Mouse (Mus musculus): ENCODE data around the gene H2-T22. TPM values are rescaled to one million over a fixed set of nuclear protein-coding genes. Genes with fewer than 3 reads are reported as not detected.
A peak's percentile ranks its signal among the peaks of the same experiment; 100 is the strongest.

H2-T22 gene
- polyA plus RNA-seq, 1 experiment from 2014 or later, result 9.2 TPM

DNA sequence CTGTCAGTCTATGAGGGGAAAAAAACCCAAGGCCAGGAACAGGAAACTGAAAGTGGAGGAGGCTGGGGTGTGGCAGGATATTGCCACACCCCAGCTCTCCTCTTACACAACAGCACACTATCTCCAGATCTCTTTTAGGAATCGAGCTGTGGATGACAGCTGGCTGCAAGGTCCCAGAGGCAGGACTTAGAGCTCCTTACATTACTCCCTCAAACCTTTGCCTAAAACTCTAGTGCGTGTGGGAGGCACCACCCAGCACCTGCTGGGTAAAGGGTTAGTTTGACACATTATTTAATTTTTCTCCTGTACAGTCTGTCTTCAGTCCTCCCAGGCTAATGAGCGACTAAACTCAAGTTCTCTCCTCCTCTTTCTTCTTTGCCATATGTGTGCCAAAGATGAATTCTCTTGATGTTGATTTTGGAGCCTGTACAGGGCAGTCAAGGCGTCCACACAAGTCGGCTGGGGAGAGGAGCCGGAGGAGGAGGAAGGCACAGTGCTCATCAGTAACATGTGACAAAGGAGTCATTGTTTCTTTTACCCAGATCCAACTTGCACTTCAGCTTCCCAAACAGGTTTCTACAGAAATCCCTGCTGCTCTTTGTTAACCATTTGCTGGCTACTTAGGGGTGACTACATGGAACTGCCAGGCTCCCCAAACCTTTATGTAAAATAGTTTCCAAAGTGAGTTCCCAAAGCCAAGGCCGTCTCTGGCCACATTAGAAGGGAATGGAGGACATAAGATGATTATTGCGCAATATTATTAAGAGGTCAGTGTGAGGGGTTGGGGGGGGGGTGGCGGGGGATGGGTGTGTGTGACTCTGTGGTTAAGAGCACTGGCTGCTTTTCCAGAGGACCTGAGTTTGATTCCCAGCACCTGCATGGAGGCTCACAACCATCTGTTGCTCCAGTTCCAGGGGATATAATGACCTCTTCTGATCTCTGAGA is 18.6 kb downstream of the H2-T22 start:
- Histone ChIP-seq H3K9me3 (ENCODE audit: control insufficient read depth, low read length) (no peaks in the 10 kb centered on the region), H3K4me1 (ENCODE audit: control insufficient read depth, insufficient read depth, low read length) (0 out of 2 replicates have a peak, but pooled peaks cover 2% of the 10 kb centered on the region), H3K27me3 (ENCODE audit: control insufficient read depth, insufficient read depth, low read length) (no peaks in the 10 kb centered on the region), H3K27ac (ENCODE audit: low read depth, low read length) (no peak overlapping the region), H3K4me3 (ENCODE audit: low read depth, low read length) (no peak overlapping the region), H3K9ac (ENCODE audit: low read length) (no peak overlapping the region), H3K36me3 (ENCODE audit: control insufficient read depth, insufficient read depth, low read length) (no peaks in the 10 kb centered on the region), H3K4me2 (ENCODE audit: low read depth) (no peak overlapping the region)
- WGBS, result 67% methylated on average over 9 of the region's 9 CpGs
- ATAC-seq (ENCODE audit: insufficient read depth, low FRiP score, low TSS enrichment) (no peak), DNase-seq (ENCODE audit: low spot score) (no peak)

DNA sequence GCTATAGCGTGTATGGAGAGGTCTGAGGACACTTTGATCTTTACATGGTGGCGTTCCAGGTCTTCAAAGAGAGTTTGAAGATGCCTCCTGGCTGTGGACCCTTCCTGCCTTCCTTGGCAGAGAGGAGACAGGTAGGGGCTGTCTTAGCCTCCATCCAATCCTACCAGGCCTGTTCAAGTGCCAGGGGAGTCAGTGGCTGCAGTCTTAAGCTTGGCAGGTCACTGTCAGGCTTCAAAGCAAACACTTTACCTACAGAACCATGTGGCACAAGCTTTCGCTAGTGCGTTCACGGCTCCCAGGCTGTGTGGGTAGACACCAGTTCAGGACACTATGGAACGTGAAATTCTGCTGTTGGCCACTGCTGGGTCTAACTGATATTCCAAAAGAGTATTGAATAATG is 19.6 kb downstream of the H2-T22 start:
- Histone ChIP-seq H3K4me1 (ENCODE audit: control insufficient read depth, insufficient read depth, low read length) (0 out of 2 replicates have a peak, but pooled peaks cover 2% of the 10 kb centered on the region), H3K27ac (ENCODE audit: low read depth, low read length) (no peak overlapping the region), H3K36me3 (ENCODE audit: control insufficient read depth, insufficient read depth, low read length) (no peaks in the 10 kb centered on the region), H3K4me3 (ENCODE audit: low read depth, low read length) (no peak overlapping the region), H3K9me3 (ENCODE audit: control insufficient read depth, low read length) (no peaks in the 10 kb centered on the region), H3K27me3 (ENCODE audit: control insufficient read depth, insufficient read depth, low read length) (no peaks in the 10 kb centered on the region), H3K4me2 (ENCODE audit: low read depth) (no peak overlapping the region), H3K9ac (ENCODE audit: low read length) (no peak overlapping the region)
- ATAC-seq (ENCODE audit: insufficient read depth, low FRiP score, low TSS enrichment) (no peak), DNase-seq (ENCODE audit: low spot score) (no peak)
- WGBS, result 92% methylated on average over 6 of the region's 6 CpGs

DNA sequence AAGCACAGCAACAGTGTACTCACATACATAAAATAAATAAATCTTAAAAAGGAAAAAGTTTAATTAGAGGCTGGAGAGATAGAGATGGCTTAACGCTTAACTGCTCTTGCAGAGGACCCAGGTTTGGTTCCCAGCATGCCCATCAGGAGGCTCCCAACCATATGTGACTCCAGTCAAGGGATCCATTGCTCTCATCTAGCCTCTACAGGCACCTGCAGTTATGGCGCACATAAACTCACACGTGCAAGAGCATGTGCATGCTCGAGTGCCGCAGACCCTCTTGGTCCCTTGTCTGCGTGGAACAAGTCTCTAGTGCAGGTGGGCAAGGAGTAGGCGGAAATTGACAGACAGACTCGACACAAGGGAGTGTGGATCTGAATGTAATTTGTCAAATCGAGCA is 20.4 kb downstream of the H2-T22 start:
- H3K4me3 ChIP-seq (ENCODE audit: low read depth, low read length), result no peak overlapping the region
- no peak overlapping the region for H3K4me2 ChIP-seq (ENCODE audit: low read depth)
- H3K27me3 ChIP-seq (ENCODE audit: control insufficient read depth, insufficient read depth, low read length), result no peaks in the 10 kb centered on the region
- H3K4me1 ChIP-seq (ENCODE audit: control insufficient read depth, insufficient read depth, low read length), result 0 out of 2 replicates have a peak, but pooled peaks cover 2% of the 10 kb centered on the region
- H3K36me3 ChIP-seq (ENCODE audit: control insufficient read depth, insufficient read depth, low read length), result no peaks in the 10 kb centered on the region
- no peak for DNase-seq (ENCODE audit: low spot score)
- H3K27ac ChIP-seq (ENCODE audit: low read depth, low read length), result no peak overlapping the region
- WGBS, result 90% methylated on average over 9 of the region's 9 CpGs
- no peak overlapping the region for H3K9ac ChIP-seq (ENCODE audit: low read length)
- no peaks in the 10 kb centered on the region for H3K9me3 ChIP-seq (ENCODE audit: control insufficient read depth, low read length)
- ATAC-seq (ENCODE audit: insufficient read depth, low FRiP score, low TSS enrichment), result no peak

GRCm38 (mm10) chr17:36021309-36021708 is 21.2 kb downstream of the H2-T22 start:
- H3K4me2 ChIP-seq (ENCODE audit: low read depth), result no peak overlapping the region
- H3K27ac ChIP-seq (ENCODE audit: low read depth, low read length), result no peak overlapping the region
- no peak overlapping the region for H3K4me3 ChIP-seq (ENCODE audit: low read depth, low read length)
- H3K27me3 ChIP-seq (ENCODE audit: control insufficient read depth, insufficient read depth, low read length), result no peaks in the 10 kb centered on the region
- WGBS, result 96% methylated on average over 1 of the region's 1 CpGs
- no peaks in the 10 kb centered on the region for H3K36me3 ChIP-seq (ENCODE audit: control insufficient read depth, insufficient read depth, low read length)
- no peak for ATAC-seq (ENCODE audit: insufficient read depth, low FRiP score, low TSS enrichment)
- DNase-seq (ENCODE audit: low spot score), result no peak
- H3K9ac ChIP-seq (ENCODE audit: low read length), result no peak overlapping the region
- 0 out of 2 replicates have a peak, but pooled peaks cover 2% of the 10 kb centered on the region for H3K4me1 ChIP-seq (ENCODE audit: control insufficient read depth, insufficient read depth, low read length)
- no peaks in the 10 kb centered on the region for H3K9me3 ChIP-seq (ENCODE audit: control insufficient read depth, low read length)

GRCm38 (mm10) chr17:36020191-36021073 is 22.1 kb downstream of the H2-T22 start, which contains the start of gene H2-T24:
Gene H2-T24, minus strand, starts transcription at chr17:36020560.
- 50% methylated on average over 15 of the region's 15 CpGs for WGBS
- ATAC-seq (ENCODE audit: insufficient read depth, low FRiP score, low TSS enrichment) (no peak), DNase-seq (ENCODE audit: low spot score) (no peak)
- Histone ChIP-seq H3K4me1 (ENCODE audit: control insufficient read depth, insufficient read depth, low read length) (0 out of 2 replicates have a peak, but pooled peaks cover 2% of the 10 kb centered on the region), H3K4me3 (ENCODE audit: low read depth, low read length) (no peak within 1 kb of the TSS), H3K36me3 (ENCODE audit: control insufficient read depth, insufficient read depth, low read length) (peaks cover 2% of the 10 kb centered on the region; the same call in 1 of the 2 replicates), H3K27ac (ENCODE audit: low read depth, low read length) (no peak within 1 kb of the TSS), H3K9ac (ENCODE audit: low read length) (no peak within 1 kb of the TSS), H3K27me3 (ENCODE audit: control insufficient read depth, insufficient read depth, low read length) (no peaks in the 10 kb centered on the region), H3K4me2 (ENCODE audit: low read depth) (0 out of 2 replicates have a peak within 1 kb of the TSS, but pooled peaks have one; percentile 6), H3K9me3 (ENCODE audit: control insufficient read depth, low read length) (no peaks in the 10 kb centered on the region)

- Histone ChIP-seq H3K27ac (ENCODE audit: low read depth, low read length) (no peak overlapping the region), H3K36me3 (ENCODE audit: control insufficient read depth, insufficient read depth, low read length) (peaks cover 3% of the 10 kb centered on the region), H3K9ac (ENCODE audit: low read length) (no peak overlapping the region), H3K27me3 (ENCODE audit: control insufficient read depth, insufficient read depth, low read length) (no peaks in the 10 kb centered on the region), H3K4me2 (ENCODE audit: low read depth) (no peak overlapping the region), H3K4me3 (ENCODE audit: low read depth, low read length) (no peak overlapping the region), H3K9me3 (ENCODE audit: control insufficient read depth, low read length) (no peaks in the 10 kb centered on the region), H3K4me1 (ENCODE audit: control insufficient read depth, insufficient read depth, low read length) (0 out of 2 replicates have a peak, but pooled peaks cover 2% of the 10 kb centered on the region)
- WGBS, result 63% methylated on average over 3 of the region's 3 CpGs
- ATAC-seq (ENCODE audit: insufficient read depth, low FRiP score, low TSS enrichment) (no peak), DNase-seq (ENCODE audit: low spot score) (no peak)
Measured at GRCm38 (mm10) chr17:36019519-36019918, 23.0 kb downstream of the H2-T22 start.

DNA sequence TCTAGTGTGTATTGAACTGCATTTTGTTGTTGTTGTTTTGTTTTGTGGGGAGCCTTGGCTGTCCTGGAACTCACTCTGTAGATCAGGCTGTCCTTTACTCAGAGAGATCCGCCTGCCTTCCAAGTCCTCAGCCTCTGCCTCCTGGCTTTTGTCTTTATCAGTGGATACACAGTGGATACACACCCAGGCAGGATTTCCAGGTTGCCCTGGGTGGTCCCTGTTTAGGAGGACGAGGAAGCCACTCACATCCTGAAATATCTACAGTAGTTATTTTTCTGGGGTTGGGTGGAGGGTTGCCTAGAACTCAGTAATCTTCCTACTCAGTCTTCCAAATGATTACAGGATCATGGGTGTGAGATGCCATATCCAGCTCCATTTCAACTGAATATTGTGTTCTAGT is 23.6 kb downstream of the H2-T22 start:
- Histone ChIP-seq H3K4me2 (ENCODE audit: low read depth) (no peak overlapping the region), H3K4me1 (ENCODE audit: control insufficient read depth, insufficient read depth, low read length) (0 out of 2 replicates have a peak, but pooled peaks cover 2% of the 10 kb centered on the region), H3K9ac (ENCODE audit: low read length) (no peak overlapping the region), H3K9me3 (ENCODE audit: control insufficient read depth, low read length) (no peaks in the 10 kb centered on the region), H3K27me3 (ENCODE audit: control insufficient read depth, insufficient read depth, low read length) (no peaks in the 10 kb centered on the region), H3K4me3 (ENCODE audit: low read depth, low read length) (no peak overlapping the region), H3K36me3 (ENCODE audit: control insufficient read depth, insufficient read depth, low read length) (peaks cover 7% of the 10 kb centered on the region), H3K27ac (ENCODE audit: low read depth, low read length) (no peak overlapping the region)
- ATAC-seq (ENCODE audit: insufficient read depth, low FRiP score, low TSS enrichment) (no peak), DNase-seq (ENCODE audit: low spot score) (no peak)
- 74% methylated on average over 2 of the region's 2 CpGs for WGBS

DNA sequence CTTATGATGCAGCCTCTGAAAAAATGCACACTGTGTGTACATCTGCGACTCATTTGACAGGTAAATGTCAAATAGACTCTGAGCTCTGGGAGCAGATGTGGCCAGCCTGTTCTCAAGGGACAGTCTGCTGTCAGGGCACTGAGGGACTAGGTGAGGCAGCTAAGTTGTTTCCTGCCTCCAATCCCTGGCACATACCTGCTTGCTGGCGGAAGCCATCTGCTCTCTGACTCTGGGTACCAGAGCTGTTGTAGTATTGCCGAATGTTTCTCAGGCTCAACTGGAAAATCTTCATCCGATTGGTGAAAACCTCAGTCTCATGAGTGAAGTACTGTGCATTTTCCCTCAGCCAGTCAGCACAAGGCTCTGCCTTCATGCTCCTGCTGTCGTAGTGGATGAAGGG is 25.5 kb downstream of the H2-T22 start:
- 90% methylated on average over 5 of the region's 5 CpGs for WGBS
- H3K27me3 ChIP-seq (ENCODE audit: control insufficient read depth, insufficient read depth, low read length), result no peaks in the 10 kb centered on the region
- no peaks in the 10 kb centered on the region for H3K9me3 ChIP-seq (ENCODE audit: control insufficient read depth, low read length)
- H3K4me2 ChIP-seq (ENCODE audit: low read depth), result no peak overlapping the region
- H3K9ac ChIP-seq (ENCODE audit: low read length), result no peak overlapping the region
- ATAC-seq (ENCODE audit: insufficient read depth, low FRiP score, low TSS enrichment) (no peak), DNase-seq (ENCODE audit: low spot score) (no peak)
- 0 out of 2 replicates have a peak, but pooled peaks cover 2% of the 10 kb centered on the region for H3K4me1 ChIP-seq (ENCODE audit: control insufficient read depth, insufficient read depth, low read length)
- H3K36me3 ChIP-seq (ENCODE audit: control insufficient read depth, insufficient read depth, low read length), result peaks cover 7% of the 10 kb centered on the region
- no peak overlapping the region for H3K27ac ChIP-seq (ENCODE audit: low read depth, low read length)
- H3K4me3 ChIP-seq (ENCODE audit: low read depth, low read length), result no peak overlapping the region

Data from neural tube, embryonic 11.5 days (tissue).